Mouse (Mus musculus) kidney, adult 2 months (tissue): ENCODE measurements around the gene Gsto2.
"Not testable (repeated sequence)": the region's sequence is repeated elsewhere in the genome, so short reads cannot be mapped to it uniquely, and the experiment has no call there.

Experiments used
- CTCF ChIP-seq: fragments of 200-500 bp; conservative IDR thresholded peaks from 2 replicates; pipeline ENCODE4 v1.5.1; 2011; ENCODE audit warnings: low read depth, mild to moderate bottlenecking, control low read depth, low read length, moderate library complexity, mixed read lengths; ENCODE audit not compliant: insufficient read depth, insufficient read length
- POLR2A ChIP-seq: fragments of 200-500 bp; IDR thresholded peaks from one replicate; pipeline ENCODE4 v1.6.1; 2011; ENCODE audit warnings: low read depth, low read length, control low read depth

DNA sequence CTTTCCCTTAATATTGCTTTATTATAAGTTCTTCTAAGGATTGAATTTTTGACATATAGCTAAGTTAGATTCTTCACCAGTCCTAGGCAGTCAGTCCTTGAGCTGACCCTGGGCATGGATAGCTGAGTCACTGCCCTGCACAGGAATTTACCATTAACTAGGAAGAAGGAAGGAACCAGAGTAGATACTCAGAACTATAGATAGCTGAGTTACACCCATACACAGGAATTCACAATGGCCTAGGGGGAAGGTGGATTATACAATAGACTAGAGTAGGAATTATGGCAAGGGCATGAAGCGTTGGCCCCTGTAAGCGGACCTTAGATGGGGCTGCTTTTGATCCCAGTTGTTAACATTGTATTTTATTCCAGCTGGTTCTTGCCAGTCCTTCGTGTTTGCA lies 13.2 kb upstream of the Gsto2 start:
- TF ChIP-seq CTCF, POLR2A: not testable (repeated sequence)
